In the genomic region with DNA sequence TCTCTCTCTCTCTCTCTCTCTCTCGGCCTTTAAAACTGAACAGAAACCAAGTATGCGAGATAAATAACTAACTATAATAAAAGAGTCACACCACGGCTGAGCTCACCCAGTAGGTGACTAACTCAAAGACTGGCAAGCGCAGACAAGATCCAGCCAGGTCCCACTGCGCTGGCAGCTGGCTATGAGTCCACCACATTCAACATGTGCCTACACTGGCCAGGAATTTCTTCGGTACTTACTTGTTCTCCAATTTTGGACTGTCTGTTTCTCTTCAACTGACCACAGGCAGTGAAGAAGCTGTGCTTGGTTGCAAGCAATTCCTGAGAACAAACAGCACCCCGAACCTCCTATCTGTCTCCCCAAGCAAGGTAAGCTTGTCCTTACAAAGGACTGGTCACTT, we compare ENCODE assay signal across 8 mouse cellular contexts. TPM values are rescaled to one million over a fixed set of nuclear protein-coding genes. Genes with fewer than 3 reads are reported as not detected.
DNase-seq lines count a peak whose midpoint lies in the region; ATAC-seq and TF ChIP-seq lines count a peak whose summit lies in the region.

No protein-coding gene starts in this region.

- H3K9ac ChIP-seq in lung, embryonic 14.5 days: peak overlapping the region; percentile 84; the same call in 1 of the 2 replicates
- H3K9ac ChIP-seq in embryonic facial prominence, embryonic 14.5 days (ENCODE audit: low read depth, low read length): peak overlapping the region; percentile 91; the same call in 1 of the 2 replicates
- peak overlapping the region; percentile 96; the same call in 1 of the 2 replicates for H3K9ac ChIP-seq in hindbrain, embryonic 15.5 days
- H3K9ac ChIP-seq in liver, embryonic 13.5 days: peak overlapping the region; percentile 92

- no peaks in the 10 kb centered on the region for H3K27me3 ChIP-seq in lung, embryonic 14.5 days (ENCODE audit: insufficient read depth, low read length)
- no peaks in the 10 kb centered on the region for H3K27me3 ChIP-seq in embryonic facial prominence, embryonic 14.5 days (replicated peaks; ENCODE audit: control insufficient read depth, insufficient read depth, low read length)
- no peaks in the 10 kb centered on the region for H3K27me3 ChIP-seq in hindbrain, embryonic 15.5 days
- no peaks in the 10 kb centered on the region for H3K27me3 ChIP-seq in liver, embryonic 13.5 days

- peak overlapping the region; percentile 95 for H3K4me3 ChIP-seq in lung, embryonic 14.5 days (ENCODE audit: low read depth, low read length)
- no peak overlapping the region for H3K4me3 ChIP-seq in lung, adult 2 months (replicated peaks; ENCODE audit: extremely low read depth, low read depth, low read length)
- peak overlapping the region; percentile 99 for H3K4me3 ChIP-seq in embryonic facial prominence, embryonic 14.5 days (ENCODE audit: low read depth, low read length)
- H3K4me3 ChIP-seq in hindbrain, embryonic 15.5 days: peak overlapping the region; percentile 93
- H3K4me3 ChIP-seq in liver, embryonic 13.5 days (replicated peaks): peak overlapping the region; percentile 94

- peaks cover 16% of the 10 kb centered on the region for H3K4me1 ChIP-seq in lung, embryonic 14.5 days (ENCODE audit: insufficient read depth)
- peaks cover 12% of the 10 kb centered on the region for H3K4me1 ChIP-seq in lung, adult 2 months (ENCODE audit: control insufficient read depth, insufficient read depth, low read length)
- peaks cover 31% of the 10 kb centered on the region for H3K4me1 ChIP-seq in embryonic facial prominence, embryonic 14.5 days (ENCODE audit: control insufficient read depth, insufficient read depth, low read length)
- peaks cover 33% of the 10 kb centered on the region for H3K4me1 ChIP-seq in hindbrain, embryonic 15.5 days (replicated peaks)
- H3K4me1 ChIP-seq in liver, embryonic 13.5 days (replicated peaks): peaks cover 38% of the 10 kb centered on the region

- no peaks in the 10 kb centered on the region for H3K9me3 ChIP-seq in lung, embryonic 14.5 days (ENCODE audit: low read depth, low read length)
- H3K9me3 ChIP-seq in embryonic facial prominence, embryonic 14.5 days (ENCODE audit: control insufficient read depth, low read length): no peaks in the 10 kb centered on the region
- H3K9me3 ChIP-seq in hindbrain, embryonic 15.5 days: no peaks in the 10 kb centered on the region
- H3K9me3 ChIP-seq in liver, embryonic 13.5 days (replicated peaks): no peaks in the 10 kb centered on the region

- no peak for TF ChIP-seq CTCF in lung, embryonic 14.5 days (IDR thresholded peaks at IDR 0.05; ENCODE audit: low read depth)
- no peak for TF ChIP-seq CTCF in lung, adult 2 months (IDR thresholded peaks at IDR 0.05; ENCODE audit: insufficient read depth, low read length)

- DNase-seq in lung, embryonic 14.5 days: peak; percentile 4
- no peak for DNase-seq in lung, adult 2 months
- no peak for DNase-seq in embryonic facial prominence, embryonic 14.5 days (ENCODE audit: low spot score)
- DNase-seq in liver, embryonic 13.5 days: no peak
- DNase-seq in left cerebral cortex, adult 8-10 months (ENCODE audit: low spot score in 2 of 2): no peak
- no peak for DNase-seq in layer of hippocampus, postnatal 10 days (ENCODE audit: low spot score in 2 of 2)

- peak overlapping the region; percentile 68 for H3K4me2 ChIP-seq in lung, embryonic 14.5 days
- peak overlapping the region; percentile 91 for H3K4me2 ChIP-seq in embryonic facial prominence, embryonic 14.5 days (ENCODE audit: low read depth, low read length)
- H3K4me2 ChIP-seq in hindbrain, embryonic 15.5 days: peak overlapping the region; percentile 93
- H3K4me2 ChIP-seq in liver, embryonic 13.5 days: peak overlapping the region; percentile 96

- no peak for ATAC-seq in lung, embryonic 14.5 days (ENCODE audit: insufficient read depth)
- no peak for ATAC-seq in embryonic facial prominence, embryonic 14.5 days (ENCODE audit: low read depth)
- ATAC-seq in hindbrain, embryonic 15.5 days (ENCODE audit: low FRiP score, low read depth): no peak
- no peak for ATAC-seq in liver, embryonic 13.5 days (ENCODE audit: low read depth)
- ATAC-seq in erythroid progenitor cell, adult 5-6 weeks (replicated peaks; ENCODE audit: low FRiP score, poor library complexity, severe bottlenecking): no peak

- peaks cover 35% of the 10 kb centered on the region for H3K36me3 ChIP-seq in lung, embryonic 14.5 days (ENCODE audit: insufficient read depth)
- H3K36me3 ChIP-seq in embryonic facial prominence, embryonic 14.5 days (ENCODE audit: control insufficient read depth, insufficient read depth, low read length): peaks cover 39% of the 10 kb centered on the region
- peaks cover 18% of the 10 kb centered on the region for H3K36me3 ChIP-seq in hindbrain, embryonic 15.5 days
- H3K36me3 ChIP-seq in liver, embryonic 13.5 days: peaks cover 42% of the 10 kb centered on the region

- 49% methylated on average over 7 of the region's 7 CpGs for WGBS in lung, embryonic 14.5 days
- WGBS in lung, adult 2 months: 53% methylated on average over 7 of the region's 7 CpGs
- 61% methylated on average over 7 of the region's 7 CpGs for WGBS in embryonic facial prominence, embryonic 14.5 days
- 62% methylated on average over 7 of the region's 7 CpGs for WGBS in hindbrain, embryonic 15.5 days
- 60% methylated on average over 7 of the region's 7 CpGs for WGBS in liver, embryonic 13.5 days (ENCODE audit: insufficient replicate concordance)

- H3K27ac ChIP-seq in lung, embryonic 14.5 days (ENCODE audit: low read depth): peak overlapping the region; percentile 24; the same call in 1 of the 2 replicates
- no peak overlapping the region for H3K27ac ChIP-seq in embryonic facial prominence, embryonic 14.5 days (replicated peaks; ENCODE audit: low read depth, low read length)
- no peak overlapping the region for H3K27ac ChIP-seq in hindbrain, embryonic 15.5 days (replicated peaks)
- peak overlapping the region; percentile 50 for H3K27ac ChIP-seq in liver, embryonic 13.5 days

- TF ChIP-seq POLR2A in lung, adult 2 months (IDR thresholded peaks at IDR 0.05; ENCODE audit: borderline replicate concordance, extremely low read depth, low read depth, low read length): no peak

RNA-seq across cellular contexts. Expression of gene Ankrd10, which starts 2.1 kb away (rescaled TPM):
- polyA plus RNA-seq in lung, embryonic 14.5 days (2014; fragmentation: Nextera tagmentation; extraction: Ambion mirVana): 91.5 and 98.2 TPM in 2 replicates
- polyA plus RNA-seq in lung, adult 2 months (2012; rRNA removed): 52.3 and 54.5 TPM in 2 replicates
- polyA plus RNA-seq in embryonic facial prominence, embryonic 14.5 days (2014; fragmentation: Nextera tagmentation; extraction: Ambion mirVana): 77.6 and 81.7 TPM in 2 replicates
- 81.3 and 82.8 TPM in 2 replicates for polyA plus RNA-seq in hindbrain, embryonic 15.5 days (2015; fragmentation: Nextera tagmentation; extraction: Ambion mirVana)
- 30.7 and 37.0 TPM in 2 replicates for polyA plus RNA-seq in liver, embryonic 13.5 days (2015; fragmentation: Nextera tagmentation; extraction: Ambion mirVana)
- total RNA-seq in erythroid progenitor cell, adult 5-6 weeks (2015; ENCODE audit: low replicate concordance): 10.1 and 30.2 TPM in 2 replicates
- total RNA-seq in erythroid progenitor cell, adult 5-6 weeks (2017; ENCODE audit: low replicate concordance): 6.4 and 11.2 TPM in 2 replicates
- 10 to 100 TPM; 37.3 to 49.1 (median 43.7) TPM for total RNA-seq in left cerebral cortex, adult 8-10 months (2022)
- total RNA-seq in layer of hippocampus, postnatal 10 days (2021): 10 to 100 TPM; 69.1 to 71.8 TPM

Comparison
In these comparisons a context has a peak if more than half of its experiments do, and no peak if none do; other contexts are left out.
1. H3K27ac ChIP-seq: peak in lung, embryonic 14.5 days (single experiment) and liver, embryonic 13.5 days (single experiment); none in embryonic facial prominence, embryonic 14.5 days (single experiment) and hindbrain, embryonic 15.5 days (single experiment).
2. Peak in every context shown above with its lines, with median percentiles within 50 percentile points of each other: H3K4me2 ChIP-seq and H3K9ac ChIP-seq.